Mouse (Mus musculus) ZHBTc4 (cell line): ENCODE measurements around the gene Dixdc1.
"Not testable (repeated sequence)": the region's sequence is repeated elsewhere in the genome, so short reads cannot be mapped to it uniquely, and the experiment has no call there.

Experiments
- DNase-seq: peaks from one replicate; pipeline ENCODE4 v3.0.0-alpha.2; 2011; ENCODE audit warnings: low read depth, low spot score

Dixdc1 gene

DNA sequence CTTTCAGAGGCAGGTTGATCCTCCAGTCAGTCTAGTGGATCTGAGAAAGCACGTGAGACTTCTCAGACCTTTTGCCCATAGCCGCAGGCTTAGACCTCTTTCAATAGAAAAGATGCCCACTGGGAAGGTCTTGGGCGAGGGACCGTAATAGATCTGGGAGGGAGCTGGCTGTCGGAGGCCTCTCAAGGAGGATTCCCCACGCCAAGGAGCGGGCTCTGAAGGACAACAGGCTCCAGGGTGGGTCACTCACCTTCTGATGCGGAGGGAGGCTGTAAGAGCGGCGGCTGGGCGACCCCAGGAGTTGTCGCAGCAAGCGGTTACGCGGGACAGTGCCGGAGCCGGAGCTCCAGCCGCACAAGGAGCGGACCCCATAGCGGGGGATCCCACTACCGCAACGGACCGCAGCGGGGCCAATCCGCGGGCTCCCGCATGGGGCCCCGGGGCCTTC, 80.4 kb downstream of the Dixdc1 start:
- DNase-seq, result peak; percentile 56

DNA sequence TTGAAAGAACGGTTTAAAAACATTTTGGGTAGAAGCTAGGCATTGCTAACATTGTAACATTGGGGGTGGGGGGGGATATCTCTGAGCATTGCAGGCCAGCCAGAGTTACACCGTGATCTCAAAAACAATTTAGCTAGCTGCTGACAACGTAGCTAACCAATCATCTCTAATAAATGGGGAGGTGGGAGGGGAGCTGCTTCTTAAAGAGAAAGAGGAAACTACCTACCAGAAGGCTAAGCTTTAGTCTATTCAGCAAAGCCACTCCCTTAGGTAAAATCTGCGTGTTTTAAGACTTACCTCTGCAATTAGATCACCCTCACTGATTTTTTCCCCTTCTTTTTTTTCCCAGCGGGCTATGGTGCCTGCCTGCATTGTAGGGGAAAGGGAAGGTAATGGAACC, 80.9 kb downstream of the Dixdc1 start:
- DNase-seq, result no peak

DNA sequence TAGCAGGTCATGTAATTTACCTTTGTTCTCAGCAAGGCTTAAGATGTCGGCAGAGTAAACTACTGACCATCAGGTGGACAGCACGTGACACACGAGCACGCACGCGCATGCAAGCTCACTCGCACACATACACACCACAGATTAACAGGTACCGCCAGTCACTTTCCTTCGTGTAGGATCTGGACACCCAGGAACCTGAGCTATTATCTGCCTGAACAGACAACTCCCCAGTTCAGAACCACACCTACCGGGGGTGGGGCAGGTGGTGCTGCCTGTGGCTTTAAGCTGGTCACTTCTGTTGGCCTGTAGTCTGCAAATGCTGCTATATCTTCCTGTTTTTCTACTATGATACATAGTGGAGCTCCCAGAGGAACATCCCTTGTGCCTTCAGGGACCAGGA, 88.8 kb downstream of the Dixdc1 start:
- DNase-seq, result no peak

DNA sequence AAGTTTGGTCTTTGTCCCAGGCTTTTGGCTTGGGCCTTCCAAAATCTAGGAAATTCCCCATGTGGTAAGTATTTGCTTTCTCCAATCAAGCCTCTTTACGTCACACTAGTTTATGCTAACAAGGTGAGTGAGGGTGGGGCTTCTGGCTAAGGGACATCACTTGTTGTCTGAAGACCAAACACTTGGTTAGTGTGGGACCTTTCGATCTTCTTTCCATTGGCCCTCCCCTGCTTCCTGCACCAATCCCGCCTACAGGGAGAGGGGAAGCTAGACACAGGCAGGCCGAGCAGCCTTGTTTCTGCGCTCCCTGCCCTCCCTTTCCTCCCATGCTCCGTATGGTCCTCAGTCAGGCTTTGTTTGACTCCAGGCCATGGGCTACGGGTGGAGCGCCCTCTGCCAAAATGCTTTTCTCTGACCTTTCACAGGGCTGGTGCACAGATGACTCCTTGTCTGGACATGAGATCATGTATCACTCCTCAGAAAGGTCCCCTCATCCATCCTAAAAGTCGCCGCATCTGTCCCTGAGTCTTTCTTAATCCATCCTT, 92.4 kb downstream of the Dixdc1 start:
- peak; percentile 93 for DNase-seq

DNA sequence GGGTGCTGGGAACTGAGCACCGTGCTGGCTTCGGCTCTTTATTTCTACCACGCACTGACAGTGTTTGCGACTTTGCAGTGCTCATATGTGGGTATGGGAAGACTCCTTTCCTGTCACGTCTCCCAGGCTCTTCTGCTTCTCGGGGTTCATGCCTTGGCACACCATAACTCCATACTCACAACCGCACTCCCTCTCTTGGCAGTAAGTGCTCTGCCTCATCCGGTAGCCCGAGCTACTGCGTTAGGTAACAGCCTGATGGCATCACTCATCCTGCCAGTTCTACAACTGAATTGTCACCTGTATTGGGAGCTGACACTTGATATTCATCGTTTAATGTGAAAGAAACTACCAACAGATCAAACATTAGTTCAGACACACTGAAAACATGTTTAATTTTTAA, 105.0 kb downstream of the Dixdc1 start:
- DNase-seq, result no peak

DNA sequence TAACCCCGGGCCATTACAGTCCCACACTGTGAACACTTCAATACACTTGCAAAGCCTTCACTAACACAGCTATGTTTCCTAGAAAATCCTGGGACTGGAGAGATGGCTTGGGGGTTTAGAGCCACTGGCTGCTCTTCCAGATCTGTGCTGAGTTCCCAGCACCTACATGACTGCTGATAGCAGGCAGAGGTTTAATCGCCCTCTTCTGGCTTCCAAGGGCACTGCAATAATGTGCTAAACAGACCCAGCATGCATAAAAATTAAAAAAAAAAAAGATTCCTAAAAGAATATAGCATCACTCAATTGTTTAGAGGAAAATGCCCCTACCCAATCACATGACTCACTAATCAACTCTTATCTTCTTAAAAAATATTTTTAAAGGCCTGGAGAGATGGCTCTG, 106.3 kb downstream of the Dixdc1 start:
- no peak for DNase-seq

DNA sequence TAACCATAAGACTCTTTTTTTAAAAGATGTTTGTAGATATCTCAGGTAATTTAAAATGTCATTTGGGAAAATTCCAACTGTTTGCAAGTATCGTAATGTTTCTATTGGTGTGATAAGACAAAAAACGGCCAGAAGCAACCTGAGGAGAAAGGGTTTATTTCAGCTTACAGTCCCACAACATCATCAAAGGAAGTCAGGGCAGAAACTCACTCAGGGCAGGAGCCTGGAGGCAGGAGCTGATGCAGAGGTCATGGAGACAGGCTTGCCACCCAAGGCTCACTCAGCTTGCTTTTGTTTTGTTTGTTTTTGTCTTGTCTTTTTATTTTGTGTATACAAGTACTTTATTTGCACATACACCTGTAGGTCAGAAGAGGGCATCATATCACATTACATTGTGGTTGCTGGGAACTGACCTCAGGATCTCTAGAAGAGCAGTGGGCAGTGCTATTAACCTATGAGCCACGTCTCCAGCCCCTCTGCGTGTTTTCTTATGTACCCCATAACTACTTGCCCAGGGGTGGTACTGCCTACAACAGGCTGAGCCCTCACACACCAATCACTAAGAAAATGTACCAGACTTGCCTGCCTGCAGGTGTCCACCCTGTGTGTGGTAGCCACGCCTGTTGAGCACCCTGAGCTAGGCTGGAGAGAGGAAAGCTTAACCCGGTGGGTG, 107.2 kb downstream of the Dixdc1 start:
- no peak for DNase-seq

DNA sequence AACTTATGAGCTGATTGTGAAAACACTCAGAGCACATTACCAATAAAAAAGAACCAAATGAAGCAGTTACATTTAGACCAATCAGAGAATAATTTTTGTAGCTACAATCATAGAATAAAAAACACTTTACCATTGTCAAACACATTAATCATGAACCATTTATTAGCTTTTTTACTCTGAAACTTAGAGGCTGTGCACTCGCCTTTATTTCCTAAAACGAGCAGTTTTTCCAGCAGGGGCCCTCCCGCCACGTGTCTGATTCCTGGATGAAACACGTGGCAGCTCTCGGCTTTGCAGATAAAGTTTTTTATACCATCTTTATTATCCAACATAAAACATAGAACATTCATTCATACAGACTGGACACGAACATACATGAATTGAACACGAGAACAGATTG, 108.4 kb downstream of the Dixdc1 start:
- DNase-seq, result not testable (repeated sequence)

DNA sequence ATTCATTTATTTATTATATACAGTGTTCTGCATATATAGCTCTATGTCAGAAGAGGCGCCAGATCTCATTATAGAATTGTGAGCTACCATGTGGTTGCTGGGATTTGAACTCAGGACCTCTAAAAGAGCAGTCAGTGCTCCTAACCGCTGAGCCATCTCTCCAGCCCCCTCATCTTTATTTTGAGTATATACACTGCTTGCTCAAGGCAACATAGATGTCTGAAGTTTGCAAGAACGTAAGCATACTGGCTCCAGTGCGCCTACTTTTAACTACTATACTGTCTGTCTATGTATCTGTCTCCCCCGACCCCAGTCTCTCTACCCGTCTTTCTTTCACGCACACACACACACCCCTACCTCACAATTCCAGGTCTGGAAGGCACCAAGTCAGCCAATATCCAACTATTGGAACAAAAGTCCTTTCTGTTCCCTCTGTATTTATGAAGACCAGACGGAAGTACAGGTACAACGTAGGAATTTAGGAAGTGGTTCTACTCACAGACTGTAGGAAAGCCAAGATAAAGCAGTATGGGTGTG, 121.5 kb downstream of the Dixdc1 start:
- DNase-seq, result no peak

DNA sequence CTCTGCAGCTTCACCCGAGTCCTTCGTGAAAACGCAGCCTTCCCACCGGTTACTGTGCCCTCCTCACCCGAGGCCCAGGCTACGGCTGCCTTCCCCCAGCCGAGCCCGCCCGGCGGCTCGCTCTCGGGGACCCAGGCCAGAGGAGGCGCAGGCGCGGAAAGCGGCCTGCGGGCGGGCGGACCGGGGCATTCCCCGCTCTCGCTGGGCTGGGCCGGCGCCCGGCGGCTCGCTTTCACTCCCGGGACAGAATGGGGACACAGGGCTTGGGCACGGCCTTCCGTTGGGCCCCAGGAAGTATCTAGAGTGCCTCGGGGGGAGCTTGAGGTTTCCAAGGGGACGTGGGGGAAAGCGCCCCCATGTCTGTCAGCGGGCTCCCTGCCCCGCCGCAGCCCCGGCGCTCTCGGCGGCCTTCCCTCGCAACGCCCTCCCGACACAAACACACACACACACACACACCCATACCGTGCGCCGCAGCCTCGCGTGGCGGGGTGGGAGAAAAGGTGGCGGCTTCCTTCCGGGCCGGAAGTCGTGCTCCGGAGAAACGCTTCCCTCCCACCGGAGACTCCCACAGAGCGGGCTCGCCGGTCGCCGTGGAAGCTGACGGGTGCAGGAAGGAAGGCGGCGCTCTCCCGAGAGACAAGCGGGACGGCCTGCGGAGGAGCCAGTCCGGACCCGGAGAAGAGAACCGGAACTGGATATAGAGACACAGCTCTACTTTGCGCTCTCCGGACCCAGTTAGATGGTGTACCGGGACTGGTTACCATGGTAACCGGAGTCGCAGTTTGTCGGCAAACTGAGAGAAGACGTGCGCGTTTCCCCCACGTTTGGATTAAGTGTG, 122.3 kb downstream of the Dixdc1 start, which contains the start of the genes Pih1d2 and Nkapd1:
Gene Pih1d2 (plus strand): TSS at position 556 of the 838 bp plus-strand sequence.
Gene Nkapd1 (minus strand): TSS at position 699 of the 838 bp plus-strand sequence.
- DNase-seq, result peak; percentile 96

DNA sequence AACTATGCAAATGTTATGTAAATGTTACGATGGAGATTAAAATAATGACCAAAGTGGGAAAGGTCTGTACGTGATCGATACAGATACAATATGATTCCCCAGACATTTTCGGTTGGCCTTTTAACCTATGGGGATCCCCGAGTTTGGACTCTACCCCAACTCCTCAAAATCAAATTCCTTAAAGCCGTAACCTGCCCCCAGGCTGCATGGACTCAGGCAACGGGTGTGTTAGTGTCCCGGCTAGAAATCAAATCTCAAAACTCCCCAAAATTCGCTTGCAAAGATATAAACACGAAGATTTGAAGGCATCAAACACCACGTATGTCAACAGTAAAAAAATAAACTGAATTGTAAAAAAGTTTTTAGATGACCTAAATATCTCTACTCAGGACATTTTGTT, 123.2 kb downstream of the Dixdc1 start:
- no peak for DNase-seq
